Mouse (Mus musculus) mouse embryonic stem cell (cell line): Measurements from ENCODE around the gene Fignl1.

Experiments used
- in situ Hi-C, 2 experiments: fragments of 300-500 bp; cut with MboI; formaldehyde crosslinking; loops; 1 replicate in 1 of 2; 3 replicates in 1 of 2; pipeline ENCODE4 v1.14.3; 2019 to 2020; ENCODE audit warnings: low sequenced_read_pairs in 2 of 2, low pct_unique_long_range_greater_than_20kb in 1 of 2, mixed read lengths in 1 of 2; ENCODE audit not compliant: unreplicated experiment in 1 of 2

Fignl1 gene

GRCm38 (mm10) chr11:11820737-11821136 lies 12.0 kb upstream of the Fignl1 start:
- in situ Hi-C loops: loop anchor here (25.0 kb wide), 1 partner anchor 717 kb away; no protein-coding TSS in a partner anchor

GRCm38 (mm10) chr11:11820251-11820650 lies 11.5 kb upstream of the Fignl1 start:
- in situ Hi-C loops: loop anchor here (25.0 kb wide), 1 partner anchor 717 kb away; no protein-coding TSS in a partner anchor

- in situ Hi-C loops: loop anchor here (25.0 kb wide), 1 partner anchor 718 kb away; no protein-coding TSS in a partner anchor
Observed at GRCm38 (mm10) chr11:11819206-11819605, 10.4 kb upstream of the Fignl1 start.

GRCm38 (mm10) chr11:11818797-11819196 lies 10.0 kb upstream of the Fignl1 start:
- in situ Hi-C loops: loop anchor here (25.0 kb wide), 1 partner anchor 719 kb away; no protein-coding TSS in a partner anchor

GRCm38 (mm10) chr11:11815737-11816136 lies 7.0 kb upstream of the Fignl1 start:
- in situ Hi-C loops: loop anchor here (25.0 kb wide), 1 partner anchor 722 kb away; no protein-coding TSS in a partner anchor

GRCm38 (mm10) chr11:11811906-11812480 lies 3.2 kb upstream of the Fignl1 start:
- in situ Hi-C loops: loop anchor here (5.0 to 25.0 kb wide), 2 partner anchors 160 to 725 kb away; no protein-coding TSS in a partner anchor

GRCm38 (mm10) chr11:11809404-11810175 lies 828 bp upstream of the Fignl1 start:
- in situ Hi-C loops: loop anchor here (5.0 to 25.0 kb wide), 2 partner anchors 163 to 728 kb away; no protein-coding TSS in a partner anchor

GRCm38 (mm10) chr11:11808035-11808819 lies 535 bp downstream of the Fignl1 start:
- in situ Hi-C loops: loop anchor here (25.0 kb wide), 1 partner anchor 729 kb away; no protein-coding TSS in a partner anchor

- in situ Hi-C loops: loop anchor here (25.0 kb wide), 1 partner anchor 731 kb away; no protein-coding TSS in a partner anchor
Observed at GRCm38 (mm10) chr11:11805951-11806350, 2.8 kb downstream of the Fignl1 start.

- in situ Hi-C loops: loop anchor here (25.0 kb wide), 1 partner anchor 733 kb away; no protein-coding TSS in a partner anchor
Observed at GRCm38 (mm10) chr11:11804421-11804820, 4.3 kb downstream of the Fignl1 start.

- in situ Hi-C loops: loop anchor here (25.0 kb wide), 1 partner anchor 736 kb away; no protein-coding TSS in a partner anchor
Observed at GRCm38 (mm10) chr11:11801067-11801466, 7.7 kb downstream of the Fignl1 start.

- in situ Hi-C loops: loop anchor here (25.0 kb wide), 1 partner anchor 737 kb away; no protein-coding TSS in a partner anchor
Observed at GRCm38 (mm10) chr11:11800304-11800703, 8.5 kb downstream of the Fignl1 start.

- in situ Hi-C loops: no loop called here
Observed at GRCm38 (mm10) chr11:11798690-11799089, 10.1 kb downstream of the Fignl1 start.

- in situ Hi-C loops: no loop called here
Observed at GRCm38 (mm10) chr11:11794626-11795025, 14.1 kb downstream of the Fignl1 start.

GRCm38 (mm10) chr11:11788521-11788974 lies 20.2 kb downstream of the Fignl1 start:
- in situ Hi-C loops: no loop called here

GRCm38 (mm10) chr11:11785457-11785856 lies 23.3 kb downstream of the Fignl1 start:
- in situ Hi-C loops: no loop called here

GRCm38 (mm10) chr11:11781728-11782127 lies 27.0 kb downstream of the Fignl1 start:
- in situ Hi-C loops: no loop called here

- in situ Hi-C loops: no loop called here
Observed at GRCm38 (mm10) chr11:11778345-11778744, 30.4 kb downstream of the Fignl1 start.
